Mouse (Mus musculus) frontal cortex, adult (tissue): ENCODE results near the gene Kcna7.
A peak's percentile ranks its signal among the peaks of the same experiment; 100 is the strongest.
"Not testable (repeated sequence)": the region's sequence is repeated elsewhere in the genome, so short reads cannot be mapped to it uniquely, and the experiment has no call there.

Experiments
- ATAC-seq: cut with Nextera tagmentation; 2 replicates; pipeline ENCODE4 v1.9.2; 2017; ENCODE audit warnings: mild to moderate bottlenecking, moderate library complexity, mixed read lengths; ENCODE audit not compliant: low TSS enrichment

The Kcna7 gene

GRCm38 (mm10) chr7:45395129-45395541 lies 10.3 kb upstream of the Kcna7 start:
- peak; percentile 73 for ATAC-seq

- peak; percentile 98 for ATAC-seq
These were observed 9.7 kb upstream of the Kcna7 start, which contains the start of gene Snrnp70 for GRCm38 (mm10) chr7:45395578-45396336. Gene Snrnp70 (minus strand): TSS chr7:45395742.

- ATAC-seq, result not testable (repeated sequence)
These were observed 9.1 kb upstream of the Kcna7 start for GRCm38 (mm10) chr7:45396337-45396775.

GRCm38 (mm10) chr7:45396787-45397186 lies 8.7 kb upstream of the Kcna7 start:
- no peak for ATAC-seq

GRCm38 (mm10) chr7:45401521-45402085 lies 3.9 kb upstream of the Kcna7 start:
- no peak for ATAC-seq

GRCm38 (mm10) chr7:45403532-45404261 lies 1.8 kb upstream of the Kcna7 start:
- ATAC-seq, result no peak

- ATAC-seq, result no peak
These were observed 1.0 kb downstream of the Kcna7 start for GRCm38 (mm10) chr7:45406157-45407156.

GRCm38 (mm10) chr7:45407836-45408235 lies 2.4 kb downstream of the Kcna7 start:
- ATAC-seq, result no peak

GRCm38 (mm10) chr7:45408351-45408750 lies 2.9 kb downstream of the Kcna7 start:
- no peak for ATAC-seq

- ATAC-seq, result no peak
These were observed 3.5 kb downstream of the Kcna7 start for GRCm38 (mm10) chr7:45408949-45409348.

- no peak for ATAC-seq
These were observed 4.2 kb downstream of the Kcna7 start for GRCm38 (mm10) chr7:45409497-45410163.

GRCm38 (mm10) chr7:45412421-45412820 lies 7.0 kb downstream of the Kcna7 start:
- ATAC-seq, result no peak

- no peak for ATAC-seq
These were observed 7.8 kb downstream of the Kcna7 start, which contains the start of gene Ntf5 for GRCm38 (mm10) chr7:45413113-45413863. Gene Ntf5 (plus strand): TSS chr7:45413695.

GRCm38 (mm10) chr7:45413864-45414739 lies 8.6 kb downstream of the Kcna7 start:
- ATAC-seq, result no peak

- ATAC-seq, result no peak
These were observed 9.3 kb downstream of the Kcna7 start for GRCm38 (mm10) chr7:45414740-45415224.

- peak; percentile 62; the same call in 1 of the 2 replicates for ATAC-seq
These were observed 10.2 kb downstream of the Kcna7 start for GRCm38 (mm10) chr7:45415636-45416035.

- ATAC-seq, result no peak
These were observed 12.6 kb downstream of the Kcna7 start for GRCm38 (mm10) chr7:45417962-45418492.

- ATAC-seq, result no peak
These were observed 14.6 kb downstream of the Kcna7 start for GRCm38 (mm10) chr7:45419859-45420614.
